In genomic region chr5:126107020-126107419, GRCm38 (mm10) we compare ENCODE assay signal across 15 mouse cellular contexts.
DNase-seq lines count a peak whose midpoint lies in the region.
"Had no signal": no experiment of that assay in that cellular context is flagged by ENCODE, and none has a peak within 500 bp of the region (broad histone marks: within the 10 kb centered on the region; RNA-seq: fewer than 3 reads in every experiment).

No protein-coding gene starts in this region.

- peak; percentile 63 for DNase-seq in heart, adult 11 months
- no peak for DNase-seq in heart, postnatal 25 days (ENCODE audit: low spot score)
- peak; percentile 57 for DNase-seq in R1 (ENCODE audit: low read depth, low spot score)
- no peak for DNase-seq in urinary bladder, postnatal 25 days (ENCODE audit: low spot score)
- DNase-seq: adrenal gland, adult 2 months; adrenal gland, adult 8-10 months; adrenal gland, postnatal 10 days; adrenal gland, postnatal 14 days; adrenal gland, postnatal 25 days; adrenal gland, postnatal 36 days; B cell, adult 2 months; cerebellum, adult 11 months; cerebellum, adult 11-12 months; cerebellum, adult 18-20 months; cerebellum, adult 2 months had no signal

- intact Hi-C loops in heart, postnatal 25 days (cut with DNase I), result no loop called here

Comparison
In these comparisons a context has a peak if more than half of its experiments do, and no peak if none do; other contexts are left out.
1. DNase-seq: peak in heart, adult 11 months (single experiment) and R1 (single experiment); none in heart, postnatal 25 days (single experiment) and urinary bladder, postnatal 25 days (single experiment).